Mouse (Mus musculus) layer of hippocampus, adult 9-10 months (tissue): ENCODE data around the gene Lgr4.
"Not testable (repeated sequence)": the region's sequence is repeated elsewhere in the genome, so short reads cannot be mapped to it uniquely, and the experiment has no call there.

ENCODE experiments used
- DNase-seq: peaks from one replicate; pipeline ENCODE4 v3.0.0; 2022; ENCODE audit warnings: low spot score

Lgr4 gene

DNA sequence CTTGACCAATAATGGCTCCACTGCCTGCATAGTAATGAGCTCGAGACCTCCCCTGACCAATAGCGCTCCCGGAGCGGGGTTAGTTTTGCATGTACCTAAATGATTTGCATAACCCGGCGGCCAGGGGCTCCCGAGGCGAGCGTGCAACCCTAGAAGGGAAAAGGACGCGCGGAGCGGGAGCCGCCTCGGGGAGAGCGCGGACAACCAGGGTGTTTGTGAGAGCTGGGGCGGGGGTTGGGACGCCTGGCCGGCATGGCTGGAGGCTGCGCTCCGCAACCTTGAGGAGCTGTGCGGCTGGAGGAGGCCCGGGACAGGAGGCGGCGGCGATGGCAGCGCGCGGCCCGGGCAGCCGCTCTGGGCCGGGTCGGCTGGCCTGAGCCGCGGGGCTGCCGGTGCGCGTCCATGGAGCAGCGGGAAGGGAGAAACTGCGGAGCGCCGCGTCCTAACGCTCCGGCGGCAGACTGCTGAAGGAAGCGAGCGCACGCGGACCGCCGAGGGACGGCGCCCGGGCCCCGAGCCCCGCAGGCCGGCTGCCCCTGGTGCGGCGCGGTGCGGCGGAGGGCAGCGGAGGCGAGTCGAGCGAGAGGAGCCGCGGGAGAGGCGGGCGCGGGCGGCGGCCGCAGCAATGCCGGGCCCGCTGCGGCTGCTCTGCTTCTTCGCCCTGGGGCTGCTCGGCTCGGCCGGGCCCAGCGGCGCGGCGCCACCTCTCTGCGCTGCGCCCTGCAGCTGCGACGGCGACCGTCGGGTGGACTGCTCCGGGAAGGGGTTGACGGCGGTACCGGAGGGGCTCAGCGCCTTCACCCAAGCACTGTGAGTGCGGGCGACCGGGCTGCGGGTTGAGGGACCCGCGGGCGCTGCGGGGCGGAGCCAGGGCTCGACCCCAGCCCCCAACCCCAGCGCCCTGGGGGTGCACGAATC is at the start of gene Lgr4:
TSS of gene Lgr4 (plus strand) at position 152 of the 918 bp plus-strand sequence.
- DNase-seq = peak; percentile 91

DNA sequence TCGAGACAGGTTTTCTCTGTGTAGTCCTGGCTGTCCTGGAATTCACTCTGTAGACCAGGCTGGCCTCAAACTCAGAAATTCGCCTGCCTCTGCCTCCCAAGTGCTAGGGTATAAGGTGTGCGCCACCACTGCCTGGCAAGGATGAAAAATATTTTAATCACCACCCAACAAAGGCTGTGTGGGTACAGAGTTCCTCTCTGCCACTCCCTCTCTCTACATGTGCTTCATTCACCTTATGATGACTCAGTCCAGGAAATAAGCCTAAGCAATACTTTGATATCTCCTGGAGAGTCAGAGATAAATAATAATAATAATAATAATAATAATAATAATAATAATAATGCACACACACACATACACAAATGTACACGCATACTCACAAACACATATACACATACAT is 38.0 kb upstream of the Lgr4 start:
- DNase-seq = not testable (repeated sequence)

DNA sequence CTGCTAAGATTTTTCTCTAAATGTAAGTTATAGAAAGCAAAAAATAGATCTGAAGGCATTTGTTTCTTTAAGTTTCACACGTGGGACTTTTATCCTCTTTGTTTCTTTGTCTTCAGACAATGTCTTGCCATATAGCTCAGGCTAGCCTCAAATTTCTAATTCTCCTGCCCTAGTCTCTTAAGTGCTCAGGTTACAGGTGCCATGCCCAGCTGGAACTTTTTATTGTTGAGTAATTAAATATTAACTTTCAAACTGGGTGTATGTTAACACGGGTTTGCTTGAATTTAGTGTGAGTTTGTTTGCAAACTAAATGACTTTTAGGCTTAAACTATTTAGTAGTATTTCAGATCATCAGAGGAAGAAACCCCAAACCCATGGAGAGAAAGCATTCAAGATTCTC is 36.3 kb upstream of the Lgr4 start:
- no peak for DNase-seq

DNA sequence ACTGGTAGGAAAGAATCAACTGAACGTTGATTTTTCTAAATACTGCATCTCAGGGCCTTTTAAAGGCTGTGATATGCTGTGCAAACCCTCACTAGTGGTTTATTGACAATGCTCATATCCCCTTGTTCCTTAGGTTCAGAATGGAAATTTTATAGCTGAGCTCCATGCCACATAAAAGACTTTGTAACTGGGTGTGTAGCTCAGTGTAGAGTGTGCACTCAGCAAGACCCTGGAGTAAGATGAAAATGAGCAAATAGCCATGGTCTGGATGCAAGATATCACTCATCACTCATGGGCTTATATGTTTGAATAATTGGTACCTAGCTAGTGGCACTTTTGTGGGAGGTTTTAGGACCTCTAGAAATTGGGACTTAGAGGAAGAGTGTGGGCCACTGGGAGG is 35.8 kb upstream of the Lgr4 start:
- no peak for DNase-seq

- DNase-seq = no peak
Measured at GRCm38 (mm10) chr2:109884106-109884505, 33.3 kb upstream of the Lgr4 start.

DNA sequence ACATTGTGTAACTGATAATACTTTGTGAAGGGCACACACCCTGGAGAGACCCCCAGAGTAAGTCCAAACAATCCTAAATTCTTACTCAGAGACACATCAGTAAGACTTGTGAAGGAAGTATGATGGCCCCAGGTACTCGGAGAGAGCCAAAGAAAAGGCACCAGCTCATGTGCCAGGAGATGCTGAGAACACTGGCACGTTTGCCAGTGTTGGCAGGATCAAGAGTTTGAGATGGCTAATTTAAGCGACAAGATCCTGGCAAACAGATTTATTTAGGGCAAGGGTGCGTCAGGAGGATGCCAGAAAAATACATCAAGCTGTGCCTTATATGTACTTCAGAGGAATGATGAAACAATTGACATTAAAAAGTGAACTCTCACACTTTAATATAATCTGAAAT is 32.9 kb upstream of the Lgr4 start:
- DNase-seq = no peak

GRCm38 (mm10) chr2:109890068-109890467 is 27.4 kb upstream of the Lgr4 start:
- DNase-seq = no peak

GRCm38 (mm10) chr2:109890597-109890996 is 26.9 kb upstream of the Lgr4 start, which contains the start of gene Lin7c:
Gene Lin7c (plus strand): TSS chr2:109890853.
- DNase-seq = peak; percentile 81

GRCm38 (mm10) chr2:109891031-109891430 is 26.4 kb upstream of the Lgr4 start:
- no peak for DNase-seq

DNA sequence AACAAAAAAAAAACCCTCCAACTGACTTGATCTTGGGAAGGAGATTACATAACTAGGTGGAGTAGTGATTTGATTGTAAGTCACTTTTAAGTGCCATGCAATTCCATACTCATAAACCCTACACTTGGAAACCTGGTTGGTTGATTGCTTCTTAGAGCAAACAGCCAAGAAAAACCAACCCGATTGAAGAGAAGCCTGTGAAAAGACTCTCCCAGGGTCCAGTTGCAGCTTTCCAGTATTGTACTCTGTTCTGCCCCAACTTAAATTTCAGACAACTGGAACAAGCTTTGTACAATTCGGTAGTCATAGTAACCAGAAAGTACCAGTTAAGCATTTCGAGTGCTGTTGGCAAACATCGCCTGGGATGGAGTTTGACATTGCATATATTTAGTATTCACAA is 26.0 kb upstream of the Lgr4 start:
- no peak for DNase-seq

DNA sequence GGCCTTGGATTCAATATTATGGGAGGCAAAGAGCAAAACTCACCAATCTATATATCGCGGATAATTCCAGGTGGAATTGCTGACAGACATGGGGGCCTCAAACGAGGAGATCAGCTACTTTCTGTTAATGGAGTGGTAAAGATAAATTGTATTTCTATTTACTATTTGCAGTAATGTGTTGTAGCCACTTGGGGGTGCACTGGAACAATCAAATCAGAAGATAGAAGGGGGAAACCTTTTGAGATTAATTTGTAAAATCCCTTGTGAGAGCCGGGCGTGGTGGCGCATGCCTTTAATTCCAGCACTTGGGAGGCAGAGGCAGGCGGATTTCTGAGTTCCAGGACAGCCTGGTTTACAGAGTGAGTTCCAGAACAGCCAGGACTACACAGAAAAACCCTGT is 21.1 kb upstream of the Lgr4 start:
- no peak for DNase-seq

GRCm38 (mm10) chr2:109902869-109903268 is 14.6 kb upstream of the Lgr4 start:
- no peak for DNase-seq

- DNase-seq = peak; percentile 93
Measured at GRCm38 (mm10) chr2:109904171-109904821, 13.2 kb upstream of the Lgr4 start.

DNA sequence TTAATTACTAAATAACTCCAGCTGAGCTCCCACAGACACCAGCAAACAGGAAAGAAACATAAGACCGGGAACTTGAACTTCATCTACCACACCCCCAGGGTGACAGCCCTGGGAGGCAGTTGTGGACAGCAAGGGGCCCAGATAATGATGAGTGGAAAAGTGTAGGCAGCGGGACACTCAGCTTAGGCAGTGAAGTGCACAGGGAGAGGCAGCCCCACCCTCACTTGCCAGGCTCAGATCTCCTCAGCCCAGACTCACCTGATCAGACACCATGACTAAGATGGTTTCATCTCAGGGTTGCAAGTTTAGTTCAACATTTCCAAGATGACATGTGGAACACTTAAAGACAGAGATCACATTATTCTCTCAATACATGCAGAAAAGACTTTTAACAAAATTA is 8.3 kb upstream of the Lgr4 start:
- no peak for DNase-seq

DNA sequence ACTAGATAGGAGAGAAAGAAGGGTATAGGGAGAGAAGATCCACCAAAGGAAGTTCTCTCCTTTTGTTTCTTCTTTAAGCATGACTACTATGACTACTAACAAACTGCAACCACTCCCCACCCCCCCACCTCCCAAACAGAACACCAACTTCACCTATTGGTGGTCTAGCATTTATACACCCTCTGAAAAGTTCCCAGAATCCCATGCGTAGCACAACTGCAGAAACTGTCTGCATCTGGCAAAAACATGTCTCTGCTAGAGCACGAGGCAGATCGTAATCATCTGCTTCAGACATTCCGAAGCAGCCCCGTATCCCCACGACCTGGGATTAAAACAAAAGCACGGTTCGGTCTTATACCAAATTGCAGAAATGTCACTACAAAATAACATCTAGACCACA is 5.2 kb upstream of the Lgr4 start:
- DNase-seq = no peak

DNA sequence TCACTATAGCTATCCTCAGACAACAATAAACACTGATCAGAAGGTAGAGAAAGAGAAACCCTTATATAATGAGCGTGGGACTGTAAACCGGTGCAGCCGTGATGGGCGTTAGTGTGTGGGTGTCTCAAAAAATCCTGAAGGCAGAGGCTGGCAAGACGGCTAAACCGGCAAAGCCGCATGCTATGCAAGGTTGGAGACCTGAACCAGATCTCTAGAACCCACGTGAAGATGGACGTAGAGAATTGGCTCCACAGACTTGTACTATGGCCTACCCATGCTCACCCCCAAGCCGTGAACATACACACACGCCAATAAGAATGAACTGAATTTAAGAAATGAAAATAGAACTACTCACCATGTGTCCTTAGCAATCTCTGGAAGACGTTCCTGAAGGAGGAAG is 4.7 kb upstream of the Lgr4 start:
- DNase-seq = no peak

DNA sequence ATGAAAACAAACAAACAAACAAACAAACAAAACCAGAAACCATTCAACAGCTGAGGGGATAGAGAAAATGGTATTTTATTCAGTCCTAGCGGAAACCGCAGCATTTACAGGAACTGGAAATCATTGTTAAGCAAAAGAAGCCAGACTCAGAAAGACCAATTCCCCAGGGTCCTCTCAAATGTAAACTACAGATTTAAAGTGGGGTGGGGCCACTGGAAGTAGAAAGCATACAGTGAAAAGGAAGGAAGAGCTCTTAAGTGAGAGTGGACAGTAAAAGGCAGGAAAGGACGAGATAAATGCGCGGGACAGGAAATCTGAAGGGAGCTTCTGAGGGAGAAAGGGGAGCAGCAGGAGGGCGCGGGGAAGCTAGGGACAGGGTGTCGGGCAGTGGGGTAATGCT is 4.2 kb upstream of the Lgr4 start:
- DNase-seq = no peak

- no peak for DNase-seq
Measured at GRCm38 (mm10) chr2:109914601-109915000, 2.8 kb upstream of the Lgr4 start.

DNA sequence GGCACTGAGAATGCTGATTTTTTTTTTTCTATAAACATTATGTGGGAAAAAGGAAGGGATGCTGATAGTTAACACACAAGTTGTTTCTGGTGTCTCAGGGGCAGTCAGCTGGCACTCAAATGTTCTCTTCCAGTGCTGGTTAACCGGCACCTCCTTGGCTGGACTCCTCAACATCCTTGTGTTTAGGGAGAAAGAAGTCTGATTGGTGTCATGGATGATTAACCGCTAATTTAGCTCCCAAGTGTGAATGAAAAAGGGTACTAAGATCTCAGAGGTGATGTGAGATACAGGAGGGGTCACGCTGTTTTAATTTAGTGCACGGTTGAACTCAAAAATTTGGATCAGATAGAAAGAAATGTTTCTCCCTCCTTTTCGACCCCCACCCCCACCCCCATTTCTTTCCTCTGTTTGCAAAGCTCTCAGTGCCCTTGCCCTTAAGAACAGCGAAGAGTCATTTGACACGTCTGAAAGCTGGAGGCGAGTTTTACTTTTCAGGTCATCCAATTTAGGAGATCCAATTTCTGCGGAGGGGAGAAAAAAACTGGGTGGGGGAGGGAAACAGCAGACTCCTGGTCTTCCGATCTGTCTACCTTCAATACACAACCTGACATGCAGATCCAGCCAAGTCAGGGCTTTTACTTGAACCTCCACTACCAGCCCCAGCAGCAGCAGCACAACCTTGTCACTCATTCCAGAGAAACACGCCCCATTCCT is 508 bp upstream of the Lgr4 start:
- DNase-seq = no peak

- no peak for DNase-seq
Measured at GRCm38 (mm10) chr2:109918592-109919262, 1.3 kb downstream of the Lgr4 start.

DNA sequence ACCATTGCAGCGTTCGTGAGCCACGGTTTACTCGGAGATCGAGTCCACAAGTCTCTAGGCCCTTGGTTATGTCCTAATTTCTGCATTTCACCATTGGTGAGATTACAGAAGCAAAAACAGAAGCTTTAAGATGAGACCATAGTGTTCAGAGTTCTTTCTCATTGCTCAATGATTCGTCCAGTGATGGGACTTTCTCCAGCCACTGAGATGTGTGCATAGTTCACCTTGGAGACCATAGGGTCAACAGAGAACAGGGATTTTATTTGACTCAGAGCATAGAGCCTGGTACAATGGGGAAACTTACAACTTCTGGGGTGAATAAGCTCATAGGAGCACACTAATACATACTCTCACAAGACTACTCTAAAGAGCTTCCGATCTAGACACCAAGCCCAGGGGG is 3.0 kb downstream of the Lgr4 start:
- DNase-seq = no peak
